Mouse (Mus musculus) heart, embryonic 13.5 days (tissue): ENCODE data around the gene Bcl7a. TPM values are rescaled to one million over a fixed set of nuclear protein-coding genes. Genes with fewer than 3 reads are reported as not detected.

ENCODE experiments used
- polyA plus RNA-seq: library from polyadenylated mRNA; unstranded; fragments of >200 nt; fragmentation: Nextera tagmentation; extraction: Ambion mirVana; gene quantifications from 2 replicates; pipeline ENCODE4 v1.2.1, GENCODE M21; 2015

Bcl7a gene
- polyA plus RNA-seq, 1 experiment from 2014 or later: 13.5 TPM

Other genes starting within 250 kb of the Bcl7a start
- gene Rhof, start 211.1 kb upstream of the Bcl7a start, polyA plus RNA-seq: 0.94 and 1.7 TPM in 2 replicates
- gene Setd1b, start 201.6 kb upstream of the Bcl7a start, polyA plus RNA-seq: 6.1 and 6.2 TPM in 2 replicates
- gene Psmd9, start 174.4 kb upstream of the Bcl7a start, polyA plus RNA-seq: 57.2 and 62.8 TPM in 2 replicates
- gene Hpd, start 161.1 kb upstream of the Bcl7a start, polyA plus RNA-seq: 0.37 and 1.5 TPM in 2 replicates
- 0.91 and 0.99 TPM in 2 replicates for gene Wdr66, start 91.7 kb upstream of the Bcl7a start, polyA plus RNA-seq
- gene Mlxip, start 51.0 kb downstream of the Bcl7a start, polyA plus RNA-seq: 10.9 and 11.7 TPM in 2 replicates
- gene Lrrc43, start 145.5 kb downstream of the Bcl7a start, polyA plus RNA-seq: not detected in 2 replicates
- not detected in 2 replicates for gene Il31, start 145.7 kb downstream of the Bcl7a start, polyA plus RNA-seq
- gene B3gnt4, start 166.6 kb downstream of the Bcl7a start, polyA plus RNA-seq: 0.20 and 0.35 TPM in 2 replicates
- gene Diablo, start 180.3 kb downstream of the Bcl7a start, polyA plus RNA-seq: 89.2 and 97.1 TPM in 2 replicates
- gene Gm49027, start 181.7 kb downstream of the Bcl7a start, polyA plus RNA-seq: 0.43 TPM in 1 of 2 replicates, not detected in the other
- gene Vps33a, start 229.2 kb downstream of the Bcl7a start, polyA plus RNA-seq: 18.6 and 20.3 TPM in 2 replicates